Mouse (Mus musculus): ENCODE measurements around the gene Sgms2. TPM values are rescaled to one million over a fixed set of nuclear protein-coding genes. Genes with fewer than 3 reads are reported as not detected.

The Sgms2 gene
- total and polyA plus RNA-seq, 3 experiments = not detected

- no peak for TF ChIP-seq MAZ (IDR thresholded peaks at IDR 0.05; ENCODE audit: low read depth, low read length)
- no peak for TF ChIP-seq POLR2AphosphoS2 (IDR thresholded peaks at IDR 0.05; ENCODE audit: low read length)
- no peak for TF ChIP-seq ZC3H11A (IDR thresholded peaks at IDR 0.05; ENCODE audit: low read depth, low read length)
- no peak for TF ChIP-seq TAL1 (IDR thresholded peaks at IDR 0.05; ENCODE audit: low read length)
- no peak for TF ChIP-seq RCOR1 (IDR thresholded peaks at IDR 0.05; ENCODE audit: low read depth, low read length)
- TF ChIP-seq USF1 (IDR thresholded peaks at IDR 0.05; ENCODE audit: low read depth, low read length) = no peak
- TF ChIP-seq ETS1 (IDR thresholded peaks at IDR 0.05; ENCODE audit: low read depth, low read length) = no peak
- no peak for TF ChIP-seq RAD21 (IDR thresholded peaks at IDR 0.05; ENCODE audit: low read depth, low read length)
- no peak for TF ChIP-seq TBP (IDR thresholded peaks at IDR 0.05; ENCODE audit: low read depth, low read length)
- TF ChIP-seq TCF12 (IDR thresholded peaks at IDR 0.05; ENCODE audit: low read depth, low read length) = no peak
- TF ChIP-seq NELFE (IDR thresholded peaks at IDR 0.05; ENCODE audit: low read depth, low read length) = no peak
- TF ChIP-seq POLR2AphosphoS5 (IDR thresholded peaks at IDR 0.05; ENCODE audit: borderline replicate concordance, low read depth, low read length) = no peak
- Histone ChIP-seq H3K9ac (ENCODE audit: control insufficient read depth, low read depth, low read length, poor library complexity, severe bottlenecking) (no peak overlapping the region), H3K27ac (ENCODE audit: control insufficient read depth, low read depth, low read length) (no peak overlapping the region), H3K4me3 (ENCODE audit: control insufficient read depth in 1 of 2, insufficient read depth in 1 of 2, low read depth in 2 of 2, low read length in 2 of 2) (no peak overlapping the region), H3K79me2 (ENCODE audit: control insufficient read depth, insufficient read depth, low read length, poor library complexity) (no peaks in the 10 kb centered on the region), H3K36me3 (ENCODE audit: control insufficient read depth in 1 of 2, insufficient read depth in 2 of 2, low read length in 2 of 2) (no peaks in the 10 kb centered on the region), H3K9me3 (replicated peaks; ENCODE audit: insufficient read depth, low read length) (no peaks in the 10 kb centered on the region), H3K27me3 (ENCODE audit: control insufficient read depth in 1 of 2, insufficient read depth in 2 of 2, low read length in 2 of 2) (no peaks in the 10 kb centered on the region), H3K4me1 (ENCODE audit: control insufficient read depth in 1 of 2, insufficient read depth in 2 of 2, low read length in 2 of 2) (no peaks in the 10 kb centered on the region)
- no peak for DNase-seq (ENCODE audit: low read depth, low spot score)
Observed at GRCm38 (mm10) chr3:131501677-131502370, 10.6 kb upstream of the Sgms2 start.

GRCm38 (mm10) chr3:131499651-131500050 is 8.4 kb upstream of the Sgms2 start:
- H3K27me3 ChIP-seq (ENCODE audit: control insufficient read depth in 1 of 2, insufficient read depth in 2 of 2, low read length in 2 of 2) = no peaks in the 10 kb centered on the region
- H3K36me3 ChIP-seq (ENCODE audit: control insufficient read depth in 1 of 2, insufficient read depth in 2 of 2, low read length in 2 of 2) = no peaks in the 10 kb centered on the region
- no peak overlapping the region for H3K9ac ChIP-seq (ENCODE audit: control insufficient read depth, low read depth, low read length, poor library complexity, severe bottlenecking)
- no peaks in the 10 kb centered on the region for H3K79me2 ChIP-seq (ENCODE audit: control insufficient read depth, insufficient read depth, low read length, poor library complexity)
- TF ChIP-seq USF1 (IDR thresholded peaks at IDR 0.05; ENCODE audit: low read depth, low read length) (no peak), MYC (IDR thresholded peaks at IDR 0.05; ENCODE audit: low read depth, low read length) (no peak), MXI1 (IDR thresholded peaks at IDR 0.05; ENCODE audit: low read depth, low read length) (no peak), TCF12 (IDR thresholded peaks at IDR 0.05; ENCODE audit: low read depth, low read length) (no peak), TBP (IDR thresholded peaks at IDR 0.05; ENCODE audit: low read depth, low read length) (no peak), CHD2 (IDR thresholded peaks at IDR 0.05; ENCODE audit: low read length) (no peak), ETS1 (IDR thresholded peaks at IDR 0.05; ENCODE audit: low read depth, low read length) (no peak), KAT2A (conservative IDR thresholded peaks at IDR 0.05; ENCODE audit: low read depth, low read length) (no peak), ZMIZ1 (IDR thresholded peaks at IDR 0.05; ENCODE audit: low read depth, low read length) (no peak), CTCF (IDR thresholded peaks at IDR 0.05 in 2 of 3, conservative IDR thresholded peaks at IDR 0.05 in 1 of 3; ENCODE audit: control insufficient read depth in 1 of 3, insufficient read depth in 1 of 3, low read depth in 2 of 3, low read length in 3 of 3, poor library complexity in 1 of 3, severe bottlenecking in 1 of 3) (no peak), GABPA (IDR thresholded peaks at IDR 0.05; ENCODE audit: low read depth, low read length) (no peak), POLR2AphosphoS5 (IDR thresholded peaks at IDR 0.05; ENCODE audit: borderline replicate concordance, low read depth, low read length) (no peak), POLR2AphosphoS2 (IDR thresholded peaks at IDR 0.05; ENCODE audit: low read length) (no peak), UBTF (IDR thresholded peaks at IDR 0.05; ENCODE audit: borderline replicate concordance, insufficient read depth, low read depth, low read length) (no peak), MAZ (IDR thresholded peaks at IDR 0.05; ENCODE audit: low read depth, low read length) (no peak), HCFC1 (IDR thresholded peaks at IDR 0.05; ENCODE audit: low read depth, low read length) (no peak), MAFK (IDR thresholded peaks at IDR 0.05; ENCODE audit: borderline replicate concordance, low read depth, low read length) (no peak), E2F4 (IDR thresholded peaks at IDR 0.05; ENCODE audit: borderline replicate concordance, low read depth, low read length) (no peak), JUND (IDR thresholded peaks at IDR 0.05; ENCODE audit: low read depth, low read length) (no peak), NRF1 (IDR thresholded peaks at IDR 0.05; ENCODE audit: insufficient read depth, low read depth, low read length, poor library complexity, severe bottlenecking) (no peak)
- H3K4me1 ChIP-seq (ENCODE audit: control insufficient read depth in 1 of 2, insufficient read depth in 2 of 2, low read length in 2 of 2) = no peaks in the 10 kb centered on the region
- DNase-seq (ENCODE audit: low read depth, low spot score) = no peak
- no peaks in the 10 kb centered on the region for H3K9me3 ChIP-seq (replicated peaks; ENCODE audit: insufficient read depth, low read length)
- no peak overlapping the region for H3K4me3 ChIP-seq (ENCODE audit: control insufficient read depth in 1 of 2, insufficient read depth in 1 of 2, low read depth in 2 of 2, low read length in 2 of 2)
- H3K27ac ChIP-seq (ENCODE audit: control insufficient read depth, low read depth, low read length) = no peak overlapping the region
